Mouse (Mus musculus): ENCODE measurements at regions not wholly inside any gene's neighbourhood (a gene's known extent, or its start where the extent isn't known, plus 50 kb on each side); places are given as distances from the start of the nearest gene placed in this dataset.

- TF ChIP-seq CTCF (IDR thresholded peaks at IDR 0.05; ENCODE audit: insufficient read depth, low read length) (no peak), POLR2A (IDR thresholded peaks at IDR 0.05; ENCODE audit: borderline replicate concordance, extremely low read depth, low read depth, low read length) (no peak)
These were observed 478.4 kb downstream of the Klf12 start for GRCm38 (mm10) chr14:99806052-99806451.

All from lung, adult 2 months (tissue).